9 mouse cellular contexts compared by ENCODE assay signal in genomic region chr5:114482587-114483011, GRCm38 (mm10). TPM values are rescaled to one million over a fixed set of nuclear protein-coding genes. Genes with fewer than 3 reads are reported as not detected.
DNase-seq lines count a peak whose midpoint lies in the region; ATAC-seq and TF ChIP-seq lines count a peak whose summit lies in the region.
"Had no signal": no experiment of that assay in that cellular context is flagged by ENCODE, and none has a peak within 500 bp of the region (broad histone marks: within the 10 kb centered on the region; RNA-seq: fewer than 3 reads in every experiment).

No protein-coding gene starts in this region.

- 16% methylated on average over 14 of the region's 14 CpGs for whole genome bisulfite sequencing in hindbrain, embryonic 10.5 days
- WGBS in hindbrain, postnatal 0 days = 6% methylated on average over 14 of the region's 14 CpGs
- WGBS in forebrain, embryonic 13.5 days = 2% methylated on average over 14 of the region's 14 CpGs
- WGBS in neural tube, embryonic 12.5 days = 2% methylated on average over 14 of the region's 14 CpGs

- H3K4me3 ChIP-seq in hindbrain, embryonic 10.5 days = peak overlapping the region; percentile 16; the same call in 1 of the 2 replicates
- no peak overlapping the region for H3K4me3 ChIP-seq in hindbrain, postnatal 0 days (ENCODE audit: low read length)
- peak overlapping the region; percentile 85 for H3K4me3 ChIP-seq in E14TG2a.4 (replicated peaks; ENCODE audit: low read length)
- H3K4me3 ChIP-seq in forebrain, embryonic 13.5 days = no peak overlapping the region
- no peak overlapping the region for H3K4me3 ChIP-seq in neural tube, embryonic 12.5 days
- H3K4me3 ChIP-seq: megakaryocyte, embryonic 14.5 days had no signal

- H3K9me3 ChIP-seq in hindbrain, embryonic 10.5 days = no peaks in the 10 kb centered on the region
- no peaks in the 10 kb centered on the region for H3K9me3 ChIP-seq in hindbrain, postnatal 0 days (ENCODE audit: low read length)
- H3K9me3 ChIP-seq in E14TG2a.4 (ENCODE audit: low read length) = peaks cover 8% of the 10 kb centered on the region; the same call in 1 of the 2 replicates
- H3K9me3 ChIP-seq in forebrain, embryonic 13.5 days (replicated peaks) = no peaks in the 10 kb centered on the region
- no peaks in the 10 kb centered on the region for H3K9me3 ChIP-seq in neural tube, embryonic 12.5 days

- TF ChIP-seq CTCF in hindbrain, postnatal 0 days (IDR thresholded peaks at IDR 0.05; ENCODE audit: low read depth) = no peak
- no peak for TF ChIP-seq CTCF in E14TG2a.4 (conservative IDR thresholded peaks at IDR 0.05; ENCODE audit: low read length)

- ATAC-seq in hindbrain, postnatal 0 days = no peak
- no peak for ATAC-seq in forebrain, embryonic 13.5 days
- peak; percentile 75 for ATAC-seq in neural tube, embryonic 12.5 days (ENCODE audit: low FRiP score, low read depth)

- peaks cover 3% of the 10 kb centered on the region; the same call in 1 of the 2 replicates for H3K27me3 ChIP-seq in hindbrain, embryonic 10.5 days (ENCODE audit: insufficient read depth, poor library complexity, severe bottlenecking)
- H3K27me3 ChIP-seq in hindbrain, postnatal 0 days (ENCODE audit: insufficient read depth, low read length) = no peaks in the 10 kb centered on the region
- no peaks in the 10 kb centered on the region for H3K27me3 ChIP-seq in E14TG2a.4 (ENCODE audit: insufficient read depth, low read length)
- peaks cover 13% of the 10 kb centered on the region for H3K27me3 ChIP-seq in forebrain, embryonic 13.5 days
- no peaks in the 10 kb centered on the region for H3K27me3 ChIP-seq in neural tube, embryonic 12.5 days (replicated peaks)

- H3K36me3 ChIP-seq in hindbrain, embryonic 10.5 days = no peaks in the 10 kb centered on the region
- no peaks in the 10 kb centered on the region for H3K36me3 ChIP-seq in hindbrain, postnatal 0 days (ENCODE audit: insufficient read depth, low read length)
- H3K36me3 ChIP-seq in E14TG2a.4 (ENCODE audit: insufficient read depth, low read length) = peaks cover 43% of the 10 kb centered on the region
- H3K36me3 ChIP-seq in forebrain, embryonic 13.5 days (ENCODE audit: poor library complexity, severe bottlenecking) = no peaks in the 10 kb centered on the region
- H3K36me3 ChIP-seq in neural tube, embryonic 12.5 days = no peaks in the 10 kb centered on the region

- DNase-seq in hindbrain, embryonic 10.5 days (ENCODE audit: low spot score) = no peak
- no peak for DNase-seq in hindbrain, postnatal 0 days (ENCODE audit: low spot score)
- no peak for DNase-seq in layer of hippocampus, adult 9-10 months (ENCODE audit: low spot score)
- no peak for DNase-seq in frontal cortex, adult 2 months (ENCODE audit: extremely low spot score in 1 of 2, low spot score in 1 of 2)
- no peak for DNase-seq in kidney, postnatal 36 days

- H3K27ac ChIP-seq in hindbrain, embryonic 10.5 days = peak overlapping the region; percentile 73
- H3K27ac ChIP-seq in hindbrain, postnatal 0 days = no peak overlapping the region
- H3K27ac ChIP-seq in forebrain, embryonic 13.5 days = no peak overlapping the region
- no peak overlapping the region for H3K27ac ChIP-seq in neural tube, embryonic 12.5 days

- no peak overlapping the region for H3K9ac ChIP-seq in hindbrain, postnatal 0 days (replicated peaks; ENCODE audit: low read length)
- H3K9ac ChIP-seq in forebrain, embryonic 13.5 days = no peak overlapping the region
- no peak overlapping the region for H3K9ac ChIP-seq in neural tube, embryonic 12.5 days

- no peak overlapping the region for H3K4me2 ChIP-seq in hindbrain, postnatal 0 days (ENCODE audit: low read depth, low read length)
- H3K4me2 ChIP-seq in forebrain, embryonic 13.5 days = peak overlapping the region; percentile 33; the same call in 1 of the 2 replicates
- H3K4me2 ChIP-seq in neural tube, embryonic 12.5 days (replicated peaks) = peak overlapping the region; percentile 41

- H3K4me1 ChIP-seq in hindbrain, embryonic 10.5 days (replicated peaks) = peaks cover 25% of the 10 kb centered on the region
- H3K4me1 ChIP-seq in hindbrain, postnatal 0 days (ENCODE audit: insufficient read depth, low read length) = no peaks in the 10 kb centered on the region
- peaks cover 61% of the 10 kb centered on the region for H3K4me1 ChIP-seq in E14TG2a.4 (replicated peaks; ENCODE audit: low read depth, low read length)
- H3K4me1 ChIP-seq in forebrain, embryonic 13.5 days = peaks cover 10% of the 10 kb centered on the region
- H3K4me1 ChIP-seq in neural tube, embryonic 12.5 days = peaks cover 11% of the 10 kb centered on the region

RNA-seq across cellular contexts. Expression of gene Mvk, which starts 38.5 kb away (rescaled TPM):
- polyA plus RNA-seq in hindbrain, embryonic 10.5 days (2016; fragmentation: Nextera tagmentation; extraction: Ambion mirVana) = 60.9 and 66.6 TPM in 2 replicates
- total RNA-seq in hindbrain, postnatal 0 days (2014; rRNA removed) = 143 and 146 TPM in 2 replicates
- 69.8 and 71.9 TPM in 2 replicates for polyA plus RNA-seq in hindbrain, postnatal 0 days (2015; fragmentation: Nextera tagmentation; extraction: Ambion mirVana)
- polyA plus RNA-seq in forebrain, embryonic 13.5 days (2015; fragmentation: Nextera tagmentation; extraction: Ambion mirVana) = 44.4 and 50.7 TPM in 2 replicates
- polyA plus RNA-seq in neural tube, embryonic 12.5 days (2016; fragmentation: Nextera tagmentation; extraction: Ambion mirVana) = 58.2 and 58.4 TPM in 2 replicates
- 35.8 and 38.1 TPM in 2 replicates for polyA plus RNA-seq in frontal cortex, adult 2 months (2012; rRNA removed)

RNA-seq across cellular contexts. Expression of gene Mmab, which starts 38.7 kb away (rescaled TPM):
- 30.1 TPM in 2 replicates for polyA plus RNA-seq in hindbrain, embryonic 10.5 days (2016; fragmentation: Nextera tagmentation; extraction: Ambion mirVana)
- 34.4 and 39.1 TPM in 2 replicates for total RNA-seq in hindbrain, postnatal 0 days (2014; rRNA removed)
- 35.9 and 36.8 TPM in 2 replicates for polyA plus RNA-seq in hindbrain, postnatal 0 days (2015; fragmentation: Nextera tagmentation; extraction: Ambion mirVana)
- 18.9 and 20.8 TPM in 2 replicates for polyA plus RNA-seq in forebrain, embryonic 13.5 days (2015; fragmentation: Nextera tagmentation; extraction: Ambion mirVana)
- polyA plus RNA-seq in neural tube, embryonic 12.5 days (2016; fragmentation: Nextera tagmentation; extraction: Ambion mirVana) = 27.1 and 27.3 TPM in 2 replicates
- 31.1 and 31.4 TPM in 2 replicates for polyA plus RNA-seq in frontal cortex, adult 2 months (2012; rRNA removed)

Comparison
In these comparisons a context has a peak if more than half of its experiments do, and no peak if none do; other contexts are left out.
1. H3K4me3 ChIP-seq: peak in hindbrain, embryonic 10.5 days (single experiment) and E14TG2a.4 (single experiment); none in hindbrain, postnatal 0 days (single experiment), forebrain, embryonic 13.5 days (single experiment) and neural tube, embryonic 12.5 days (single experiment).